Mouse (Mus musculus) bone marrow, adult 2 months (tissue): Measurements from ENCODE around the gene Atp2a1. TPM values are rescaled to one million over a fixed set of nuclear protein-coding genes. Genes with fewer than 3 reads are reported as not detected.
A peak's percentile ranks its signal among the peaks of the same experiment; 100 is the strongest.

Experiments used
- H3K27ac ChIP-seq: fragments of 200-500 bp; 2 replicates; pipeline ENCODE4 v1.5.1; 2012; ENCODE audit warnings: low read depth, mild to moderate bottlenecking, control low read depth, inconsistent platforms, low read length; ENCODE audit not compliant: control insufficient read depth, poor library complexity, insufficient read depth
- H3K4me1 ChIP-seq: fragments of 200-500 bp; 2 replicates; pipeline ENCODE4 v1.6.1; 2011; ENCODE audit warnings: low read length; ENCODE audit not compliant: control insufficient read depth, insufficient read depth
- H3K4me3 ChIP-seq: fragments of 200-500 bp; replicated peaks from 2 replicates; pipeline ENCODE3; 2011; ENCODE audit warnings: mild to moderate bottlenecking, low read depth, low read length, control low read depth; ENCODE audit not compliant: control insufficient read depth
- CTCF ChIP-seq: fragments of 200-500 bp; IDR thresholded peaks from 2 replicates; pipeline ENCODE4 v1.5.1; 2011; ENCODE audit warnings: low read length, control low read depth; ENCODE audit not compliant: control insufficient read depth, insufficient read depth
- POLR2A ChIP-seq: fragments of 200-500 bp; IDR thresholded peaks from 2 replicates; pipeline ENCODE4 v1.6.1; 2011; ENCODE audit warnings: low read depth, mild to moderate bottlenecking, control low read depth, low read length, borderline replicate concordance; ENCODE audit not compliant: control insufficient read depth
- WGBS: fragments of 180-500 bp; shearing (Covaris S2); methylation state at CpG from one replicate; pipeline ENCODE4 v1.1.7; 2018; 5-methylcytosine and 5-hydroxymethylcytosine counted together
- polyA plus RNA-seq: library from polyadenylated mRNA; stranded (reverse); fragments of >200 nt; gene quantifications from 2 replicates; pipeline ENCODE4 v1.2.4, GENCODE M21; 2011; ENCODE audit warnings: low replicate concordance; ENCODE audit not compliant: missing spikeins, insufficient read depth, insufficient read length

Atp2a1 gene
- polyA plus RNA-seq, 1 experiment: 12.0 TPM

GRCm38 (mm10) chr7:126440134-126440533 lies 22.8 kb downstream of the Atp2a1 start:
- Histone ChIP-seq H3K4me1 (no peaks in the 10 kb centered on the region), H3K4me3 (no peak overlapping the region), H3K27ac (no peak overlapping the region)
- WGBS: 90% methylated on average over 9 of the region's 9 CpGs
- TF ChIP-seq POLR2A (no peak), CTCF (no peak)

- Histone ChIP-seq H3K27ac (peak overlapping the region; percentile 1; the same call in 1 of the 2 replicates), H3K4me1 (no peaks in the 10 kb centered on the region), H3K4me3 (no peak overlapping the region)
- 21% methylated on average over 8 of the region's 8 CpGs for WGBS
- no peak for TF ChIP-seq POLR2A
- TF ChIP-seq CTCF: peak; percentile 92
Observed at GRCm38 (mm10) chr7:126436851-126437250, 26.1 kb downstream of the Atp2a1 start.

GRCm38 (mm10) chr7:126435801-126436200 lies 27.1 kb downstream of the Atp2a1 start:
- TF ChIP-seq CTCF (no peak), POLR2A (no peak)
- H3K4me1 ChIP-seq: no peaks in the 10 kb centered on the region
- no peak overlapping the region for H3K4me3 ChIP-seq
- no peak overlapping the region for H3K27ac ChIP-seq
- 84% methylated on average over 3 of the region's 3 CpGs for WGBS

- TF ChIP-seq POLR2A (no peak), CTCF (no peak)
- WGBS: 87% methylated on average over 7 of the region's 7 CpGs
- no peak overlapping the region for H3K4me3 ChIP-seq
- H3K4me1 ChIP-seq: peaks cover 1% of the 10 kb centered on the region; the same call in 1 of the 2 replicates
- no peak overlapping the region for H3K27ac ChIP-seq
Observed at GRCm38 (mm10) chr7:126434726-126435125, 28.2 kb downstream of the Atp2a1 start.

GRCm38 (mm10) chr7:126430167-126430566 lies 32.7 kb downstream of the Atp2a1 start:
- Histone ChIP-seq H3K4me1 (peaks cover 4% of the 10 kb centered on the region; the same call in 1 of the 2 replicates), H3K4me3 (no peak overlapping the region), H3K27ac (no peak overlapping the region)
- no peak for TF ChIP-seq POLR2A
- TF ChIP-seq CTCF: no peak

GRCm38 (mm10) chr7:126429503-126429898 lies 33.4 kb downstream of the Atp2a1 start:
- no peak overlapping the region for H3K27ac ChIP-seq
- H3K4me1 ChIP-seq: peaks cover 5% of the 10 kb centered on the region
- H3K4me3 ChIP-seq: peak overlapping the region; percentile 82
- 45% methylated on average over 15 of the region's 15 CpGs for WGBS
- TF ChIP-seq POLR2A (no peak), CTCF (no peak)

- TF ChIP-seq POLR2A: peak; percentile 47; the same call in 1 of the 2 replicates
- no peak for TF ChIP-seq CTCF
- peaks cover 5% of the 10 kb centered on the region for H3K4me1 ChIP-seq
- H3K27ac ChIP-seq: peak within 1 kb of the TSS; percentile 94
- H3K4me3 ChIP-seq: peak within 1 kb of the TSS; percentile 82
- under 1% methylated on average over 82 of the region's 82 CpGs for WGBS
Observed at GRCm38 (mm10) chr7:126428631-126429502, 34.0 kb downstream of the Atp2a1 start, which contains the start of gene Rabep2. Rabep2 (plus strand) TSS chr7:126428759.

- no peak for TF ChIP-seq CTCF
- TF ChIP-seq POLR2A: no peak
- H3K27ac ChIP-seq: peak overlapping the region; percentile 94
- 23% methylated on average over 4 of the region's 4 CpGs for WGBS
- H3K4me3 ChIP-seq: no peak overlapping the region
- H3K4me1 ChIP-seq: peaks cover 5% of the 10 kb centered on the region
Observed at GRCm38 (mm10) chr7:126428154-126428553, 34.8 kb downstream of the Atp2a1 start.
